Mouse (Mus musculus) thymus, adult 2 months (tissue): ENCODE results near the gene Spatc1l.

ENCODE experiments used
- CTCF ChIP-seq: fragments of 200-500 bp; IDR thresholded peaks from 2 replicates; pipeline ENCODE4 v1.5.1; 2012; ENCODE audit warnings: mild to moderate bottlenecking, control low read depth, low read length, moderate library complexity, borderline replicate concordance; ENCODE audit not compliant: control insufficient read depth, poor library complexity, insufficient read depth; ENCODE audit errors: extremely low read depth
- POLR2A ChIP-seq: fragments of 200-500 bp; IDR thresholded peaks from 2 replicates; pipeline ENCODE4 v1.6.1; 2012; ENCODE audit warnings: mild to moderate bottlenecking, low read length, control low read depth, moderate library complexity; ENCODE audit not compliant: control insufficient read depth, poor library complexity, insufficient read depth; ENCODE audit errors: extremely low read depth

DNA sequence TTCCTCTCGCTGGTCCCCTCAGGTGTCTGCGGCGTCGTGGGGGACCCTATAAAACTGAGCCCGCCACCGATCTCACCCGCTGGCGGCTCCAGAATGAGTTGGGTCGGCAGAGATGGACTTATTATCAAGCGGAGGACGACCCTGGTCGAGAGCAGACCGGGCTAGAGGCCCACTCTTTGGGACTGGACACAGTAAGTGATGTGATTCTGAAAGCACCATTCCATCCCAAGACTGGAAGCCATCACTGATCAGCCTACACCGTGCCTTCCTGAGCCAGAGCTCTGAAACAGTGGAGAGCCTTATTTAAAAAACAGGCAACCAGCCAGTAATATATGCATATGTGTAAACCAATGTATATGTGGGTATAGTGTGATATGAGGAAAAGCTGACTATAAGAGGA, 30.2 kb upstream of the Spatc1l start:
- TF ChIP-seq CTCF (no peak), POLR2A (no peak)
